Mouse (Mus musculus) stomach, embryonic 14.5 days (tissue): ENCODE measurements around the gene A230072I06Rik. TPM values are rescaled to one million over a fixed set of nuclear protein-coding genes. Genes with fewer than 3 reads are reported as not detected.

Experiments
- ATAC-seq: fragments of 200-750 bp; cut with Nextera tagmentation; 2 replicates; pipeline ENCODE4 v1.8.0; 2017; ENCODE audit warnings: low read depth, moderate TSS enrichment; ENCODE audit not compliant: insufficient number of reproducible peaks, insufficient read depth, low FRiP score
- H3K27ac ChIP-seq: fragments of 300-500 bp; sonication (generic); 2 replicates; pipeline ENCODE4 v1.5.1; 2014; ENCODE audit warnings: mild to moderate bottlenecking, low read length, moderate library complexity, mixed read lengths
- H3K27me3 ChIP-seq: fragments of 300-500 bp; sonication (generic); 2 replicates; pipeline ENCODE4 v1.6.1; 2014; ENCODE audit warnings: low read length, control low read depth, mixed read lengths; ENCODE audit not compliant: control insufficient read depth, insufficient read depth
- H3K36me3 ChIP-seq: fragments of 300-500 bp; sonication (generic); 2 replicates; pipeline ENCODE4 v1.6.1; 2014; ENCODE audit warnings: mild to moderate bottlenecking, control low read depth, low read length, moderate library complexity, mixed read lengths; ENCODE audit not compliant: control insufficient read depth, insufficient read depth
- H3K4me1 ChIP-seq: fragments of 300-500 bp; sonication (generic); 2 replicates; pipeline ENCODE4 v1.6.1; 2014; ENCODE audit warnings: low read length, control low read depth, mixed read lengths; ENCODE audit not compliant: control insufficient read depth, insufficient read depth
- H3K4me2 ChIP-seq: fragments of 300-500 bp; sonication (generic); replicated peaks from 2 replicates; pipeline ENCODE4 v1.6.1; 2014; ENCODE audit warnings: low read depth, low read length, control low read depth
- H3K4me3 ChIP-seq: fragments of 300-500 bp; sonication (generic); 2 replicates; pipeline ENCODE4 v1.5.1; 2014; ENCODE audit warnings: low read depth, low read length, control low read depth
- H3K9ac ChIP-seq: fragments of 300-500 bp; sonication (generic); replicated peaks from 2 replicates; pipeline ENCODE4 v1.6.1; 2014; ENCODE audit warnings: low read depth, mild to moderate bottlenecking, control low read depth, low read length, moderate library complexity, mixed read lengths
- H3K9me3 ChIP-seq: fragments of 300-500 bp; sonication (generic); 2 replicates; pipeline ENCODE4 v1.6.1; 2016; ENCODE audit warnings: low read depth, low read length, control low read depth; ENCODE audit not compliant: control insufficient read depth
- WGBS: fragments of 180-500 bp; shearing (Covaris S2); extraction: QIAGEN DNeasy Blood & Tissue Kit; methylation state at CpG from one replicate; pipeline ENCODE4 v1.1.7; 2014; 5-methylcytosine and 5-hydroxymethylcytosine counted together
- polyA plus RNA-seq: library from polyadenylated mRNA; unstranded; fragments of >200 nt; fragmentation: Nextera tagmentation; extraction: Ambion mirVana; gene quantifications from 2 replicates; pipeline ENCODE4 v1.2.1, GENCODE M21; 2014

The A230072I06Rik gene
- 0.18 TPM in 1 of 2 replicates, not detected in the other for polyA plus RNA-seq

DNA sequence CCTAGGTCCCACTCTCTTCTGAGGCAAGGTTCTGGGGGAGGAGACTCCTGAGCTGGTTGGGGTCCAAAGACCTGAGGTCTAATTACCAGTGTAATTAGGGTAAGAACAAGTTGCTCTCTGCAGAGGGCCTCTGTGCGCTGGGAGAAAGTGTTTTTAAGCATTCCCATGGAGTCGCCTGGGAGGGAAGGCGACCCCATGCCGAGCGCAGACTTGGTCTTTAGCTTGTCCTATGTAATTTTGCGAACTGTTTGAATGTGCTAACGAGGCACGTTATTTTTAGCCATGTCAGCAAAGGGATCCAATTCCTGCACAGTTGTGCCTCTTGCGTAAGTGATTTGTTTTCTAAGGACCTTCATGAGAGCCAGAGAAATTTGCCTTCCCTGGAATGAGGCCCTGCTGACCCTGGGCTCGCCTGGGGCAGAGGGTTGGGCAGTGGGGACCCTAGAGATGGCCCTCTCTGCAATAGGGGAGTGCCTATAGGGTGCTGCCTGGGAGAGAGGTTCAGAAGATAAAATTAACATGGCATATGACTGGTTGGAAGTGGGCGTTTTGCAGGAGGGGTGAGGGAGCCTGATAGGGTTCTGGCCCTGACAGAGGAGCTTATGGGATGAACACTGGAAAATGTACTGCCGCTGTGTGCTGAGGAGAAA lies at the start of gene A230072I06Rik:
Gene A230072I06Rik, plus strand, starts transcription at position 157 of the 650 bp plus-strand sequence.
- Histone ChIP-seq H3K4me1 (peaks cover 12% of the 10 kb centered on the region; the same call in 1 of the 2 replicates), H3K36me3 (no peaks in the 10 kb centered on the region), H3K9me3 (no peaks in the 10 kb centered on the region), H3K27me3 (no peaks in the 10 kb centered on the region), H3K4me2 (no peak within 1 kb of the TSS), H3K4me3 (no peak within 1 kb of the TSS), H3K27ac (peak within 1 kb of the TSS; percentile 29; the same call in 1 of the 2 replicates), H3K9ac (no peak within 1 kb of the TSS)
- WGBS = 66% methylated on average over 12 of the region's 12 CpGs
- no peak for ATAC-seq

DNA sequence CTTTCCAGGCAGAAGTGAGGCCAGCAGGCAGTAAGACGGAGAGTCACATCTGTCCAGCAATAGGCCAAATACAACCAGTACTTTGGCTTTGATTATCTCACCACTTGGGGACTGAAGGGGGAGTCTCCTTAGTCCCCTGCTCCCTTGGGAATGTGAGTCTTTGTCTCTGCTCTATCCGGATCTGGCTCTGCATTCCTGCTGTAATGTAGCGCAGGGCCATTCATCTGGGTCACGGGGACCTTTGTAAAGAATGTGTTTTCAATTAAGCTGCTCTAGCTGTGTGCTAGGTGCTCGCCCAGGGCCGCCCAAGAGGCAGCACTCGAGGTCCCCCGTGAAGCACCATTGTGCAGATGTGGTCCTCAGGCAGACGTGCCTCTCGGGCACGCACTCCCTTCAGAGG lies 44.6 kb upstream of the A230072I06Rik start:
- no peaks in the 10 kb centered on the region for H3K27me3 ChIP-seq
- H3K9ac ChIP-seq = no peak overlapping the region
- no peak for ATAC-seq
- H3K27ac ChIP-seq = no peak overlapping the region
- H3K9me3 ChIP-seq = no peaks in the 10 kb centered on the region
- WGBS = 55% methylated on average over 11 of the region's 11 CpGs
- H3K4me1 ChIP-seq = no peaks in the 10 kb centered on the region
- H3K4me3 ChIP-seq = no peak overlapping the region
- no peak overlapping the region for H3K4me2 ChIP-seq
- H3K36me3 ChIP-seq = no peaks in the 10 kb centered on the region

DNA sequence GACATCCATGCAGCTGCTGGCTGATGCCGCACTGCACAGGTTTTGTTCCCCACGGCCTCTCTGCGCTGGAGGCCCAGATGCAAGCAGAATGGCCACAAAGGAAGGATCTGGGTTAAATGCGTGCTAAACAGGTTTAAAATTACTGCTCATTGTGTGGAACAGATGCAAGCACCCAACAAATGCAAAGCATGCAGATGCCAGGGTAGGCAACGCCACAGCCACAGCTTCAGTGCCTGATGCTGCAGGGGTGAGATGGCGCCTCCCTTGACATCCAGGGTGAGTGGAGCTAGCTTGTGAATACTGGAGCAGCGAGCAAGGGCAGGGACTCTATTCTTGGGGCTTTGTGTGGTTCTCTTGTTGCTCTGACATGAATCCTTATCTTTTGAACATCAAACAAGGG lies 39.8 kb upstream of the A230072I06Rik start:
- no peaks in the 10 kb centered on the region for H3K4me1 ChIP-seq
- H3K4me2 ChIP-seq = no peak overlapping the region
- 89% methylated on average over 7 of the region's 7 CpGs for WGBS
- H3K36me3 ChIP-seq = no peaks in the 10 kb centered on the region
- ATAC-seq = no peak
- H3K27me3 ChIP-seq = no peaks in the 10 kb centered on the region
- no peak overlapping the region for H3K9ac ChIP-seq
- no peak overlapping the region for H3K4me3 ChIP-seq
- no peaks in the 10 kb centered on the region for H3K9me3 ChIP-seq
- no peak overlapping the region for H3K27ac ChIP-seq

DNA sequence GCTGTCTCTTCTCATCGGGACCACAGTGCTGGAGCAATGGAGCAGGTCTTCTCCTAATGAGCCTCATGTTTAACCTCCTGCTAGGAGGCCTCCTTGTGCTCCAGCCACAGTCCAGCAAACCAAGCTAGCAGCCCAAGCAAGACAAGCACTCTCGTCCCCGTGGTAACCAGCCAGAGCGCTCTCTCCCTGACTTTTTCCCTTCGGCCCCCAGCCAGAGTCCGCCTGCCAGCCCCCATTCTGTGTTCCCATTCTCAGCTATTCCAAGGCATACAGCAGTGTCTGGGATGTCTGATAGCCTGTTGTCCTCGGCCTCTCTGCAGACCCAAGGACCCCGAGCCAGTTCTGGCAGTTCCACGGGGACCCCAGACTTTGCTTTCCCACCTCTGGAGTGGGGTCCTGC lies 38.5 kb upstream of the A230072I06Rik start:
- Histone ChIP-seq H3K4me2 (no peak overlapping the region), H3K27me3 (no peaks in the 10 kb centered on the region), H3K27ac (no peak overlapping the region), H3K4me1 (no peaks in the 10 kb centered on the region), H3K36me3 (no peaks in the 10 kb centered on the region), H3K9ac (no peak overlapping the region), H3K4me3 (no peak overlapping the region), H3K9me3 (no peaks in the 10 kb centered on the region)
- 63% methylated on average over 9 of the region's 9 CpGs for WGBS
- no peak for ATAC-seq

DNA sequence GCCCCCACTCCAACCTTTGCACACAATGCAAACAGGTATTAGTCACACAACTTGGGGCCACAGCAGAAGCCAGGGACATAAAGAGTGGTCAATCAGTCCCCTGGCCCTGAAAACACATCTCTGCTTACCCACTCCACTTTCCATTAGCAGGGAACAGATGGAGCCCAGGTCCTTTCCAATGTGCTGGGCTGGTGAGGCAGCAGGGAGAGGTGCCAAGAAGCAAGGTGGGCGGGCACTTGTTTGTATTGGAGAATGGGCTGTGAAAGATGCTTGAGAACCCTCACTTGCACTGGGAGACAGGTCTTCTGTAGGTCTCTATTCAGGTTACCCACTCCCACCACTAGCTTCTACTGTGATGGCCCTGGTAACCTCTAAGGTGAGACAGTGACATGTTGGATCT lies 34.9 kb upstream of the A230072I06Rik start:
- Histone ChIP-seq H3K9ac (no peak overlapping the region), H3K4me2 (no peak overlapping the region), H3K9me3 (no peaks in the 10 kb centered on the region), H3K36me3 (no peaks in the 10 kb centered on the region), H3K4me1 (no peaks in the 10 kb centered on the region), H3K4me3 (no peak overlapping the region), H3K27me3 (no peaks in the 10 kb centered on the region), H3K27ac (no peak overlapping the region)
- ATAC-seq = no peak
- whole genome bisulfite sequencing = 63% methylated on average over 1 of the region's 1 CpGs

DNA sequence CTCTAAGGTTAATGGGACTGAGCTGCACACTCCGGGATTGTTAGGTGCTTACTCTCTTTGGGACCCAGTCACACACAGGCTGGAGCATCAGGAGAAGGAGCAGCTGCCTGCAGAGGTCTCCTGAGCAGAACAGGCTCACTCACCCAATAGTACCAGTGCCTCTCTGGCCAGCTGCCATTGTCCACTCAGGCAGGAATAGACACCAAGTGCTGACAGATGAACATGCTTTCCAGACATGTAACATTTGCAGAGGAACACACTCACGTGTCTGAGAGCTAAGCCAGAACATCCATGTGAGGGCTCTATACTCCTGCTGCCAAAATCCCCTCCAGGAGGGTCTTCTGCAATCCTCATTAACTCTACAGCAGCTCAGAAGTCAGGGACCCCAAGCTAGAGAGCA lies 18.7 kb upstream of the A230072I06Rik start:
- H3K27me3 ChIP-seq = no peaks in the 10 kb centered on the region
- no peak overlapping the region for H3K4me2 ChIP-seq
- no peaks in the 10 kb centered on the region for H3K9me3 ChIP-seq
- H3K4me3 ChIP-seq = no peak overlapping the region
- WGBS = 58% methylated on average over 2 of the region's 2 CpGs
- no peak overlapping the region for H3K9ac ChIP-seq
- no peaks in the 10 kb centered on the region for H3K36me3 ChIP-seq
- no peak overlapping the region for H3K27ac ChIP-seq
- H3K4me1 ChIP-seq = no peaks in the 10 kb centered on the region
- ATAC-seq = no peak

DNA sequence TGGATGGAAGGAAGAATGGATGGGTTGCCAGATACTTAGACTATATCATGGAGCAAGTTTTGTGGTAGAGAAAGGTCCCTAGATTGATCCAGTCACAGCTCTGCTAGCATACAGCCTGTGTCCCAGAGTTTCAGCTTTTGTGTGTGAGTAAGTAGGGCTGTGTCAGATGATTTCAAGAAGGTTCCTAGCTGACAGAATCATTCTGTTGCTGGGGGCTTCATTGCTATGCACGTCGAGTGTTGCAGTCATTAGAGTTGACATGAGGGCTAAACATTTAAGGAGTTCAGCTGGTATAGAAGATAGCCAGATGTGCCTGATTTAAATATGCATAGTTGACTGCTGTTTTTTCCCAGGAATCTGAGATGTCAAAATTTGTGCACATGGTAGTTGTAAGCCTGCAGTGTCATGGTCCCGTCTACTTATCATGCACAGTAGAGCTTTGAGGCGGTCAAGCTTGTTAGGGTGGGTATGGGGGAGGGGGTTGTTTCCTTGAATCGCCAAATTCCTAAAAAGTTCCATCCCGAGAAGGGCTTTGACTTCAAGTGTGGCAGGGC lies 18.1 kb upstream of the A230072I06Rik start:
- Histone ChIP-seq H3K4me2 (no peak overlapping the region), H3K9me3 (no peaks in the 10 kb centered on the region), H3K36me3 (no peaks in the 10 kb centered on the region), H3K4me3 (no peak overlapping the region), H3K9ac (no peak overlapping the region), H3K4me1 (no peaks in the 10 kb centered on the region), H3K27me3 (no peaks in the 10 kb centered on the region), H3K27ac (no peak overlapping the region)
- 59% methylated on average over 6 of the region's 6 CpGs for WGBS
- ATAC-seq = no peak

DNA sequence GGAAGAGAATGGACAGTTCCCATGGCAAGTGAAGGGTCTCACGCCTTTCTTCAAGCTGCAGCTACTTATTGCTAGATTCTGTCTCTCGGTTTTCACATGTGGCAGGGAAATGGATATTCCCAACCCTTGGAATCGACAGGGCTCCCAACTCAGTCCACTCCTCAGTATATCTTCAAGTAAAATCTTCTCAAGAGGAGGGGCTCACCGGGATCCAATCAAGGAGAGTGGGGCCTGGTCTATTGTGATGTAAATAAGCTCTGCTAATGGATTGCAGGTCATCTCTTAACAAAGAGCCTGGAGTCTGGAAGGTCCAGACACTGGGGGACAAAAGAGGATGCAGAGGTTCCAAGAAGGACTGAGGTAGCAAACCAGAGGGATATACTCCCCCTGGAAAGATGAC lies 17.1 kb upstream of the A230072I06Rik start:
- Histone ChIP-seq H3K4me3 (no peak overlapping the region), H3K4me1 (no peaks in the 10 kb centered on the region), H3K27ac (no peak overlapping the region), H3K27me3 (no peaks in the 10 kb centered on the region), H3K9me3 (no peaks in the 10 kb centered on the region), H3K36me3 (no peaks in the 10 kb centered on the region), H3K4me2 (no peak overlapping the region), H3K9ac (no peak overlapping the region)
- no peak for ATAC-seq
- WGBS = 67% methylated on average over 4 of the region's 4 CpGs

DNA sequence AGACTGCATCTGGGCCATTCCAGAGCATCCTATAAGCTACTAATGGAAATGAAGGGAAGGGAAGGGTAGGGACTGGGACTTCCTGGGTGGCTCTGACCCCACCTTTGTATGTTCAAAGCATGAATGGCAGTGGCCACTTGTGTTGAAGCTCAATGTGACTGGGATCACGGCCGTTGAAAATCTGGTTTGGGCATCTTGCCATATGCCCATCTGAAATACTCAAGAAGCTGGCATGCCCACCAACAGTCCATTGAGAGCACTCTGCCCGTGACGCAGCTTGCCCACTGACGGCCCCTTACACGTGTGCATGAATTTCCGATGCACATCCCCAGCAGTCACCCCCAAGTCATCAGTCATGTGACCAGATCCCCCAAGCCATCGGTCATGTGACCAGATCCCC lies 13.6 kb upstream of the A230072I06Rik start:
- no peak overlapping the region for H3K27ac ChIP-seq
- H3K4me1 ChIP-seq = no peaks in the 10 kb centered on the region
- no peak overlapping the region for H3K4me3 ChIP-seq
- H3K9me3 ChIP-seq = no peaks in the 10 kb centered on the region
- H3K27me3 ChIP-seq = no peaks in the 10 kb centered on the region
- H3K4me2 ChIP-seq = no peak overlapping the region
- H3K9ac ChIP-seq = no peak overlapping the region
- no peaks in the 10 kb centered on the region for H3K36me3 ChIP-seq
- 96% methylated on average over 8 of the region's 8 CpGs for WGBS
- ATAC-seq = no peak
